Mouse (Mus musculus): Measurements from ENCODE around the gene Wipf2. TPM values are rescaled to one million over a fixed set of nuclear protein-coding genes. Genes with fewer than 3 reads are reported as not detected.
A peak's percentile ranks its signal among the peaks of the same experiment; 100 is the strongest.
"Not testable (repeated sequence)": the region's sequence is repeated elsewhere in the genome, so short reads cannot be mapped to it uniquely, and the experiment has no call there.

The Wipf2 gene
- polyA plus RNA-seq, 1 experiment from 2014 or later = 5.4 TPM

- H3K4me3 ChIP-seq (ENCODE audit: low read depth, low read length) = peak within 1 kb of the TSS; percentile 52
- WGBS = under 1% methylated on average over 49 of the region's 49 CpGs
- H3K4me2 ChIP-seq (replicated peaks; ENCODE audit: low read depth, low read length) = peak within 1 kb of the TSS; percentile 84
- ATAC-seq (ENCODE audit: low FRiP score) (peak; percentile 97), DNase-seq (ENCODE audit: low spot score) (peak; percentile 97)
- no peaks in the 10 kb centered on the region for H3K9me3 ChIP-seq (ENCODE audit: control insufficient read depth, low read length)
- H3K27me3 ChIP-seq (ENCODE audit: control insufficient read depth, insufficient read depth, low read length) = no peaks in the 10 kb centered on the region
- H3K4me1 ChIP-seq (replicated peaks; ENCODE audit: control insufficient read depth, insufficient read depth, low read length) = peaks cover 8% of the 10 kb centered on the region; the same call in 1 of the 2 replicates
- 0 out of 2 replicates have a peak within 1 kb of the TSS, but pooled peaks have one; percentile 17 for H3K27ac ChIP-seq (ENCODE audit: low read depth, low read length)
- no peaks in the 10 kb centered on the region for H3K36me3 ChIP-seq (ENCODE audit: control insufficient read depth, insufficient read depth, low read length)
- H3K9ac ChIP-seq (ENCODE audit: low read depth, low read length) = peak within 1 kb of the TSS; percentile 48
Measured at GRCm38 (mm10) chr11:98907437-98908173, 44.2 kb downstream of the Wipf2 start, which contains the start of gene Cdc6. Gene Cdc6, plus strand, starts transcription at chr11:98907801.

DNA sequence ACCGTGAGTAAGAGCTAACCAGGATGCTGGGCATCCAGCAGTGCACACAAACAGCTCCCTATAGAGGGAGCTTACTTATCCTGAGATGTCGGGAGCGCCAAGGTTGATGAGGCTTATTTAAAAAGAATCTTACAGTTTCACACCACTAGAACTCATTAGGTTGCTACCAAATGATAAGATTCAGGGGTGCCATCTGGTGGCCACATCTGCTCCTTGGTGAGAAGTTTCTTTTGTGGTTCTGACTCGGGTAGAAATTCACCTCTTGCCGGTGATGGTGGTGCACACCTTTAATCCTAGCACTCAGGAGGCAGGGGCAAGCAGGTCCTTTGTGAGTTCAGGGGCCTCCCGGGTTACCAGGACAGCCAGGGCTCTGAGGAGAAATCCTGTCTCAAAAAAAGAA is 46.2 kb downstream of the Wipf2 start:
- DNase-seq (ENCODE audit: low spot score) = peak; percentile 60
- H3K36me3 ChIP-seq (ENCODE audit: control insufficient read depth, insufficient read depth, low read length) = no peaks in the 10 kb centered on the region
- 0 out of 2 replicates have a peak overlapping the region, but pooled peaks have one; percentile 8 for H3K4me3 ChIP-seq (ENCODE audit: low read depth, low read length)
- H3K4me1 ChIP-seq (replicated peaks; ENCODE audit: control insufficient read depth, insufficient read depth, low read length) = peaks cover 4% of the 10 kb centered on the region; the same call in 1 of the 2 replicates
- H3K9ac ChIP-seq (ENCODE audit: low read depth, low read length) = 0 out of 2 replicates have a peak overlapping the region, but pooled peaks have one; percentile 25
- 61% methylated on average over 6 of the region's 6 CpGs for WGBS
- no peak overlapping the region for H3K27ac ChIP-seq (ENCODE audit: low read depth, low read length)
- ATAC-seq (ENCODE audit: low FRiP score) = no peak
- no peaks in the 10 kb centered on the region for H3K9me3 ChIP-seq (ENCODE audit: control insufficient read depth, low read length)
- no peaks in the 10 kb centered on the region for H3K27me3 ChIP-seq (ENCODE audit: control insufficient read depth, insufficient read depth, low read length)
- no peak overlapping the region for H3K4me2 ChIP-seq (replicated peaks; ENCODE audit: low read depth, low read length)

DNA sequence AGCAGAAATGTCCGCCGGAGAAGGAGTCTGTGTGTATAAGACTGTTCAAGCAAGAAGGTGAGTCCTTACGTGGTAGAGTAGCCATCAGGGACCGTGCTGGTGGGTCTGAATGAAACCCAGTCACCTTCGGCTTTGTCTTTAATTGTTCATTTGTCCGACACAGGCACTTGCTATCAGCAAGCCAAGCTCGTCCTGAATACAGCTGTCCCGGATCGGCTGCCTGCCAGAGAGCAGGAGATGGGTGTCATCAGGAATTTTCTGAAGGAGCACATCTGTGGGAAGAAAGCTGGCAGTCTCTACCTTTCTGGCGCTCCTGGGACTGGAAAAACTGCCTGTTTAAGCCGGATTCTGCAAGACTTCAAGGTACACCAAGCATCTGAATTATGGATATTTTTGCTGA is 47.0 kb downstream of the Wipf2 start:
- Histone ChIP-seq H3K27ac (ENCODE audit: low read depth, low read length) (no peak overlapping the region), H3K4me3 (ENCODE audit: low read depth, low read length) (no peak overlapping the region), H3K36me3 (ENCODE audit: control insufficient read depth, insufficient read depth, low read length) (no peaks in the 10 kb centered on the region), H3K4me1 (replicated peaks; ENCODE audit: control insufficient read depth, insufficient read depth, low read length) (peaks cover 4% of the 10 kb centered on the region; the same call in 1 of the 2 replicates), H3K9ac (ENCODE audit: low read depth, low read length) (no peak overlapping the region), H3K4me2 (replicated peaks; ENCODE audit: low read depth, low read length) (no peak overlapping the region), H3K27me3 (ENCODE audit: control insufficient read depth, insufficient read depth, low read length) (no peaks in the 10 kb centered on the region), H3K9me3 (ENCODE audit: control insufficient read depth, low read length) (no peaks in the 10 kb centered on the region)
- 93% methylated on average over 11 of the region's 11 CpGs for WGBS
- ATAC-seq (ENCODE audit: low FRiP score) = no peak
- no peak for DNase-seq (ENCODE audit: low spot score)

- Histone ChIP-seq H3K9ac (ENCODE audit: low read depth, low read length) (no peak overlapping the region), H3K4me1 (replicated peaks; ENCODE audit: control insufficient read depth, insufficient read depth, low read length) (peaks cover 4% of the 10 kb centered on the region; the same call in 1 of the 2 replicates), H3K27ac (ENCODE audit: low read depth, low read length) (no peak overlapping the region), H3K9me3 (ENCODE audit: control insufficient read depth, low read length) (no peaks in the 10 kb centered on the region), H3K4me3 (ENCODE audit: low read depth, low read length) (no peak overlapping the region), H3K36me3 (ENCODE audit: control insufficient read depth, insufficient read depth, low read length) (peaks cover 4% of the 10 kb centered on the region; the same call in 1 of the 2 replicates), H3K4me2 (replicated peaks; ENCODE audit: low read depth, low read length) (no peak overlapping the region), H3K27me3 (ENCODE audit: control insufficient read depth, insufficient read depth, low read length) (no peaks in the 10 kb centered on the region)
- WGBS = 83% methylated on average over 5 of the region's 5 CpGs
- DNase-seq (ENCODE audit: low spot score) = no peak
- no peak for ATAC-seq (ENCODE audit: low FRiP score)
Measured at GRCm38 (mm10) chr11:98911498-98911897, 48.1 kb downstream of the Wipf2 start.

DNA sequence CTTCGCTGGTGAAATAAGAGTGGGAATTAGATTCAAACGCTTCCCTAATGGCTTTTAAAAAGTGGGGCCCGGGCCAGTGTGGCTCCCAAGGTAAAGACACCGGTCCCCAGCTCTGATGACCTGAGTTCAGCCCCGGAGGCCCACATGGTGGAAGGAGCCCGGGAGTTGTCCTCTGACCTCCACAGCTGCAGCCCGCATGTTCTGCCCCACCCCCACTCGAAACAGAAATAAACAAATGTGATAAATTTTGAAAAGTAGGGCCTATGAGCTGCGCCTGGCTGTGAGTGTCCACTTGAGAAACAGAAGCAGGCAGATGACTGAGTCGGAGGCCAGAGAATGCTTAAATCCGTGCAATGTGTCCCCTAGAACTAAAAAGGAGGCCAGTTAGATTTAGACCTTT is 50.8 kb downstream of the Wipf2 start:
- WGBS = 74% methylated on average over 11 of the region's 11 CpGs
- H3K36me3 ChIP-seq (ENCODE audit: control insufficient read depth, insufficient read depth, low read length) = peaks cover 4% of the 10 kb centered on the region; the same call in 1 of the 2 replicates

GRCm38 (mm10) chr11:98916376-98916775 is 52.9 kb downstream of the Wipf2 start:
- peak; percentile 38 for DNase-seq (ENCODE audit: low spot score)
- H3K9me3 ChIP-seq (ENCODE audit: control insufficient read depth, low read length); H3K4me2 ChIP-seq (replicated peaks; ENCODE audit: low read depth, low read length); H3K9ac ChIP-seq (ENCODE audit: low read depth, low read length); H3K36me3 ChIP-seq (ENCODE audit: control insufficient read depth, insufficient read depth, low read length); H3K4me3 ChIP-seq (ENCODE audit: low read depth, low read length); ATAC-seq (ENCODE audit: low FRiP score); H3K4me1 ChIP-seq (replicated peaks; ENCODE audit: control insufficient read depth, insufficient read depth, low read length); H3K27me3 ChIP-seq (ENCODE audit: control insufficient read depth, insufficient read depth, low read length); H3K27ac ChIP-seq (ENCODE audit: low read depth, low read length): not testable (repeated sequence)
- 87% methylated on average over 3 of the region's 3 CpGs for WGBS

More for the DNA sequence above, 50.8 kb downstream of the Wipf2 start:
- H3K9me3 ChIP-seq (ENCODE audit: control insufficient read depth, low read length) = no peaks in the 10 kb centered on the region
- ATAC-seq (ENCODE audit: low FRiP score) (no peak), DNase-seq (ENCODE audit: low spot score) (no peak)
- no peaks in the 10 kb centered on the region for H3K27me3 ChIP-seq (ENCODE audit: control insufficient read depth, insufficient read depth, low read length)
- no peak overlapping the region for H3K4me3 ChIP-seq (ENCODE audit: low read depth, low read length)
- H3K4me1 ChIP-seq (replicated peaks; ENCODE audit: control insufficient read depth, insufficient read depth, low read length) = peaks cover 2% of the 10 kb centered on the region; the same call in 1 of the 2 replicates
- H3K9ac ChIP-seq (ENCODE audit: low read depth, low read length) = no peak overlapping the region
- no peak overlapping the region for H3K27ac ChIP-seq (ENCODE audit: low read depth, low read length)
- no peak overlapping the region for H3K4me2 ChIP-seq (replicated peaks; ENCODE audit: low read depth, low read length)

DNA sequence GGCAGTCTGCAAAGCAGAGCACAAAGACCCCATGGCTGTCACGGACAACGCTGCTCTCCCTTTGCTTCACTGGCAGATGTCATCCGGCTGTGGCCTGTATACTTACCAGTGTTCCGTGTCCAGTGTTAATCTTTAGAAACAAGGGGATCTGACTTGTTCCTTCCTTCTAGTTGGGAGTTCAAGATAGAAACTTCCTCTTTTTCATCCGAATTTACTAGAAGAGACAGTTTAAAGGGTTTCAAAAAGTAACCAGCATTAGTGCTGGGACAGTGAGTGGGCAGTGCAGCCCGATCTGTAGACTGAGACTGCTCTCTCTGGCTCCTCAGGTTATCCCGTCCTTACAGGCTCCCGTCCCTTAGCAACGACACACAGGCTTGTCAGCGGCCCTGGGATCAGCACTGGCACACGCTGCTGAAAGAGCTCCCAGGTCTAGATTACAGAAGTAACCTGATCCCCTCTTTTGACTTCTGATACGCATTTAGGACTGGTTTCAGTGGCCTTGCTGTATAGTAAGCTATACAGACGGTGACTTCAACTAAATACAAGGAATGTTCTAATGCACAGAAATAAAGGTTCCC is 54.1 kb downstream of the Wipf2 start:
- H3K4me1 ChIP-seq (replicated peaks; ENCODE audit: control insufficient read depth, insufficient read depth, low read length) = no peaks in the 10 kb centered on the region
- no peak overlapping the region for H3K9ac ChIP-seq (ENCODE audit: low read depth, low read length)
- H3K9me3 ChIP-seq (ENCODE audit: control insufficient read depth, low read length) = no peaks in the 10 kb centered on the region
- no peak for ATAC-seq (ENCODE audit: low FRiP score)
- DNase-seq (ENCODE audit: low spot score) = no peak
- H3K4me2 ChIP-seq (replicated peaks; ENCODE audit: low read depth, low read length) = no peak overlapping the region
- H3K27me3 ChIP-seq (ENCODE audit: control insufficient read depth, insufficient read depth, low read length) = no peaks in the 10 kb centered on the region
- WGBS = 76% methylated on average over 13 of the region's 13 CpGs
- peaks cover 8% of the 10 kb centered on the region; the same call in 1 of the 2 replicates for H3K36me3 ChIP-seq (ENCODE audit: control insufficient read depth, insufficient read depth, low read length)
- no peak overlapping the region for H3K4me3 ChIP-seq (ENCODE audit: low read depth, low read length)
- no peak overlapping the region for H3K27ac ChIP-seq (ENCODE audit: low read depth, low read length)

GRCm38 (mm10) chr11:98918231-98918630 is 54.8 kb downstream of the Wipf2 start:
- Histone ChIP-seq H3K9me3 (ENCODE audit: control insufficient read depth, low read length) (no peaks in the 10 kb centered on the region), H3K9ac (ENCODE audit: low read depth, low read length) (no peak overlapping the region), H3K27me3 (ENCODE audit: control insufficient read depth, insufficient read depth, low read length) (no peaks in the 10 kb centered on the region), H3K36me3 (ENCODE audit: control insufficient read depth, insufficient read depth, low read length) (peaks cover 8% of the 10 kb centered on the region; the same call in 1 of the 2 replicates), H3K27ac (ENCODE audit: low read depth, low read length) (no peak overlapping the region), H3K4me3 (ENCODE audit: low read depth, low read length) (no peak overlapping the region), H3K4me2 (replicated peaks; ENCODE audit: low read depth, low read length) (no peak overlapping the region), H3K4me1 (replicated peaks; ENCODE audit: control insufficient read depth, insufficient read depth, low read length) (0 out of 2 replicates have a peak, but pooled peaks cover 2% of the 10 kb centered on the region)
- no peak for DNase-seq (ENCODE audit: low spot score)
- no peak for ATAC-seq (ENCODE audit: low FRiP score)
- 79% methylated on average over 9 of the region's 9 CpGs for WGBS

Measured in hindbrain, embryonic 11.5 days (tissue).